Mouse (Mus musculus) lung, postnatal 0 days (tissue): ENCODE measurements around the gene Upp2.

Experiments
- CTCF ChIP-seq: IDR thresholded peaks from 2 replicates; pipeline ENCODE4 v1.5.1; 2016; ENCODE audit warnings: antibody characterized with exemption, mild to moderate bottlenecking
- EP300 ChIP-seq: IDR thresholded peaks from 2 replicates; pipeline ENCODE4 v1.6.1; 2016; ENCODE audit warnings: antibody characterized with exemption, mild to moderate bottlenecking, control low read depth

DNA sequence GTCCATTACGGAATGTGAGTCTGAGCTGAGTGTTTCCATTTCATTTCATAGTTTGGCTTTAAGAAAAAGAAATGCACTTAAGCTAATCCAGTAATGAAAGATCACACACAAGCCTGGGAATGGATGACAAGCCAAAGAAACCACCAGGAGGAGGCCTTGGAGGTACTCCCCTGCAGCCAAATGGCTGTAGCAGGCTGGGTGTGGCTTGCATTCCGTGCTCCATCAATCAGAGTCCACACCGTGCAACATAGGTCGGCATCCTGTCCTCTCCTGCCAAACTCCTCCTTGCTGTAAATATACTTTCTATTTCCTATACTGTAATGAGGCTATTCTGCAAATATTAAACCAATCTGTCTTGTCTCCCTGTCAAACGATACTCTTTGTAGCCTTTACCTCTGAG is 143.1 kb downstream of the Upp2 start:
- TF ChIP-seq CTCF (no peak), EP300 (no peak)
